Mouse (Mus musculus): ENCODE data around the gene Map3k7. TPM values are rescaled to one million over a fixed set of nuclear protein-coding genes. Genes with fewer than 3 reads are reported as not detected.

The Map3k7 gene
- 28.8 and 30.1 TPM in 2 replicates for polyA plus RNA-seq (2015; fragmentation: Nextera tagmentation; extraction: Ambion mirVana)

DNA sequence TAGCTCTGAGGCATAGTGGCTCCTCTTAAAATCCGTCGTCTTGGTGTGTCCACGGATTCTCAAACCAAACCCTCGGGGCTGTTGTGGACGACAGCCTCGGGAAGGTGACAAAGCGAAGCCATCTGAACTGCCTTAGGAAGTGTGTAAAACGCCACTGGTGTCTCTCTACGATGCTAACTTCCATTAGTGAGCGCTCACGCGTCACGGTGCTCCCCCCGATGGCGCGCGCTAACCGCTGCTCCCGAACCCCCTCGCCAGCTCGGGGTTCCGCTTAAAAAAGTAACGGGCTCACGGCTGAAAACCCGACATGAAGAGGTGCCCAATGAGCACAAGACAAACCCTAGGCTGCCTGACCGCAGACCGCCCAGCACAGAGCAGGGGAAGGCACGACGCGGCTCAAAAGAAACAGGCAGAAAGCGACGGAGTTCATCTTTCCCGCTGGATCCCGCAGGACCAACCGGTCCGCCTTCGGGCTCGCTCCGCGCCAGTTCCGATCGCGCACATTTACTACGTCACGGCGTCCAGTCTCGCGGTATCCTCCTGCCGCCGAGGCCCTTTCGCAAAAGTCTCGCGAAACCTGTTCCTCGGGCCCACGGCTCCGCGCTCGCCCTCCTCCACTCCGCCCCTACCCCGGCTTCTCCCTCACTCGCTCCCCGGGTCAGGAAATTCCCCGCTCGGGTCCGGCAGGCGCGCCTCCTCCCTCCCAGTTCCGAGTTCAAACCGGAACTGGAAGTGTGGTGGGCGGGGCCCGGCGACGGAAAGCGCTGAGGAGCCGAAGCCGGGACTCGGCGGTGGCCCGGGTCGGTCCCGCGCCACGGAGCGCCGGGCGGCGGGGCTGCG lies at the start of gene Map3k7:
Gene Map3k7, plus strand, starts transcription at position 744 of the 840 bp plus-strand sequence.
- peak; percentile 95 for ATAC-seq (ENCODE audit: insufficient number of reproducible peaks, low FRiP score, low TSS enrichment, low read depth)
- peak within 1 kb of the TSS; percentile 88 for H3K4me2 ChIP-seq (replicated peaks)
- H3K9ac ChIP-seq = peak within 1 kb of the TSS; percentile 78
- H3K4me1 ChIP-seq = peaks cover 16% of the 10 kb centered on the region
- H3K9me3 ChIP-seq (replicated peaks) = no peaks in the 10 kb centered on the region
- peak within 1 kb of the TSS; percentile 99 for H3K27ac ChIP-seq (replicated peaks)
- no peaks in the 10 kb centered on the region for H3K36me3 ChIP-seq
- peak within 1 kb of the TSS; percentile 89 for H3K4me3 ChIP-seq (replicated peaks)
- no peaks in the 10 kb centered on the region for H3K27me3 ChIP-seq
- WGBS = under 1% methylated on average over 88 of the region's 88 CpGs

DNA sequence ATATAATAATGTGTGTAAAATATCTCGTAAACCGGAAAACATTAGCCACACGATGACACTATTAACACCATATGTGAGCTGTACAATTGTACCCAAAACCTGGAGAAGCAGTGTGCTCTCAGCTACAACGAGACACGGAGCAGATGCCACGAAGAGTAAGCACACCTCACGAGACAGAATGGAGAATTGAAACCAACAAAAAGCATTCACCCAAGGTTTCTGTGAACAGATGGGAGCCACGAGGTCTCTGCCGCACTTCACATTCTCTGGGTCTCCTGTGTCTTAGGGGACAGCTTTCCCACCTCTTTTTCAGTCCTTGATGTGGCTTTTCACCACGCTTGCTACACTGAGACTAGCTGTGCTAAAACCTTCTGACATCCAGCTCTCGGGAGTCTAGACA lies 48.8 kb upstream of the Map3k7 start:
- 0 out of 2 replicates have a peak, but pooled peaks cover 3% of the 10 kb centered on the region for H3K4me1 ChIP-seq
- H3K4me3 ChIP-seq (replicated peaks) = no peak overlapping the region
- H3K36me3 ChIP-seq = no peaks in the 10 kb centered on the region
- 45% methylated on average over 11 of the region's 11 CpGs for WGBS
- no peaks in the 10 kb centered on the region for H3K27me3 ChIP-seq
- ATAC-seq (ENCODE audit: insufficient number of reproducible peaks, low FRiP score, low TSS enrichment, low read depth) = no peak
- no peak overlapping the region for H3K4me2 ChIP-seq (replicated peaks)
- H3K27ac ChIP-seq (replicated peaks) = no peak overlapping the region
- H3K9ac ChIP-seq = no peak overlapping the region
- no peaks in the 10 kb centered on the region for H3K9me3 ChIP-seq (replicated peaks)

- WGBS = 88% methylated on average over 5 of the region's 5 CpGs
- H3K4me2 ChIP-seq (replicated peaks) = no peak overlapping the region
- H3K27me3 ChIP-seq = peaks cover 3% of the 10 kb centered on the region; the same call in 1 of the 2 replicates
- H3K9me3 ChIP-seq (replicated peaks) = no peaks in the 10 kb centered on the region
- H3K4me3 ChIP-seq (replicated peaks) = no peak overlapping the region
- no peaks in the 10 kb centered on the region for H3K36me3 ChIP-seq
- H3K9ac ChIP-seq = no peak overlapping the region
- no peak for ATAC-seq (ENCODE audit: insufficient number of reproducible peaks, low FRiP score, low TSS enrichment, low read depth)
- 0 out of 2 replicates have a peak, but pooled peaks cover 3% of the 10 kb centered on the region for H3K4me1 ChIP-seq
- H3K27ac ChIP-seq (replicated peaks) = no peak overlapping the region
Observed at GRCm38 (mm10) chr4:31918717-31919116, 45.2 kb upstream of the Map3k7 start.

DNA sequence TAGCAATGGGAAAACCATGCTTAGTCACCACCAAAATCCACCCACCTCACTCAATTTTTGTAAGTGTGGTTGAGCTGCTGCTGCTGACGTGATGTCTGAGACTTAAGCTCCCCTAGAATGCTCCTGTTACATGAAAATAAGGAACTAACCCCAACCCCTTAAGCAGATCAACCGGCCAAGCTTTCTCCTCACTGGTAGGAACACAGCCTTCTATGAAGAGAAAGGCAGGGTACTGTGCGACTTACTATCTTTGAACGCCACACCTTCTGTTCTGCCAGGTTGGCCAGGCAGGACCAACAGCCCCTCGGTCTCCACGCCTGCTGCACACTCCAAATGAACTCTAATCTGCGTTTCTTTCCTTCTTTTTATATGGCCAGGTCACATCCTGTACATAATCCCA lies 41.7 kb upstream of the Map3k7 start:
- Histone ChIP-seq H3K36me3 (no peaks in the 10 kb centered on the region), H3K27me3 (peaks cover 3% of the 10 kb centered on the region; the same call in 1 of the 2 replicates), H3K4me3 (replicated peaks) (no peak overlapping the region), H3K9me3 (replicated peaks) (no peaks in the 10 kb centered on the region), H3K27ac (replicated peaks) (no peak overlapping the region), H3K4me1 (no peaks in the 10 kb centered on the region), H3K4me2 (replicated peaks) (no peak overlapping the region), H3K9ac (no peak overlapping the region)
- no peak for ATAC-seq (ENCODE audit: insufficient number of reproducible peaks, low FRiP score, low TSS enrichment, low read depth)
- WGBS = 61% methylated on average over 7 of the region's 7 CpGs

- H3K4me3 ChIP-seq (replicated peaks) = no peak overlapping the region
- no peak overlapping the region for H3K9ac ChIP-seq
- no peak overlapping the region for H3K4me2 ChIP-seq (replicated peaks)
- H3K9me3 ChIP-seq (replicated peaks) = no peaks in the 10 kb centered on the region
- H3K4me1 ChIP-seq = no peaks in the 10 kb centered on the region
- H3K36me3 ChIP-seq = no peaks in the 10 kb centered on the region
- H3K27ac ChIP-seq (replicated peaks) = no peak overlapping the region
- H3K27me3 ChIP-seq = peaks cover 3% of the 10 kb centered on the region; the same call in 1 of the 2 replicates
- ATAC-seq (ENCODE audit: insufficient number of reproducible peaks, low FRiP score, low TSS enrichment, low read depth) = no peak
- 42% methylated on average over 8 of the region's 8 CpGs for WGBS
Observed at GRCm38 (mm10) chr4:31923437-31923836, 40.5 kb upstream of the Map3k7 start.

- WGBS = 42% methylated on average over 14 of the region's 14 CpGs
- Histone ChIP-seq H3K36me3 (no peaks in the 10 kb centered on the region), H3K27me3 (peaks cover 3% of the 10 kb centered on the region; the same call in 1 of the 2 replicates), H3K4me2 (replicated peaks) (no peak overlapping the region), H3K4me3 (replicated peaks) (no peak overlapping the region), H3K27ac (replicated peaks) (no peak overlapping the region), H3K9me3 (replicated peaks) (no peaks in the 10 kb centered on the region), H3K9ac (no peak overlapping the region), H3K4me1 (no peaks in the 10 kb centered on the region)
- ATAC-seq (ENCODE audit: insufficient number of reproducible peaks, low FRiP score, low TSS enrichment, low read depth) = no peak
Observed at GRCm38 (mm10) chr4:31924301-31925185, 39.4 kb upstream of the Map3k7 start.

- ATAC-seq (ENCODE audit: insufficient number of reproducible peaks, low FRiP score, low TSS enrichment, low read depth) = no peak
- Histone ChIP-seq H3K9me3 (replicated peaks) (no peaks in the 10 kb centered on the region), H3K36me3 (no peaks in the 10 kb centered on the region), H3K4me3 (replicated peaks) (no peak overlapping the region), H3K4me1 (peaks cover 14% of the 10 kb centered on the region), H3K27me3 (peaks cover 2% of the 10 kb centered on the region; the same call in 1 of the 2 replicates), H3K4me2 (replicated peaks) (no peak overlapping the region), H3K27ac (replicated peaks) (no peak overlapping the region), H3K9ac (no peak overlapping the region)
- 38% methylated on average over 3 of the region's 3 CpGs for WGBS
Observed at GRCm38 (mm10) chr4:31933171-31933570, 30.7 kb upstream of the Map3k7 start.

DNA sequence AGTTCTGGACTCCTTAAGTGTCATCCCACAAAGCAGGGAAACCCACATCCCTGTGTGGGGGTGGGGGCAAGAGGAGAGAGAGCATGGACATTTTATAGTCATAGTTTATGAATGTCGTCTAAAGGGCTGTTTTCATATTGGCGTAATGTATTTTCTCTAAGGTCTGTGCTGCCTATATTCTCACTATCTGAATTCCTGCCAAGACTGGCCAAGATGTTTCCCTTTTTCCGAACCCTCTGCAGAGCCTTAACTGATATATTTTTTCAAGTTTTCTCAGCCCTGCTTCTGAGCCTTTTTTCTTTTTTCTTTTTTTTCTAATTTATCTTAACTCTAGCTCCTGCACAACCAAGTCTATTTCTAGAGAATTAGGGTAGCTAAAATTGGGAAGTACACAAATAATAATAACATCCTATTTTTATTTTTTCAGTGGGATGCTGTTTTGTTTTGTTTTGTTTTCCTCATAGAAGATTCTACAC lies 28.0 kb upstream of the Map3k7 start:
- H3K36me3 ChIP-seq = no peaks in the 10 kb centered on the region
- H3K27me3 ChIP-seq = peaks cover 2% of the 10 kb centered on the region; the same call in 1 of the 2 replicates
- WGBS = 53% methylated on average over 3 of the region's 3 CpGs
- H3K4me2 ChIP-seq (replicated peaks) = no peak overlapping the region
- no peak overlapping the region for H3K9ac ChIP-seq
- no peak overlapping the region for H3K4me3 ChIP-seq (replicated peaks)
- ATAC-seq (ENCODE audit: insufficient number of reproducible peaks, low FRiP score, low TSS enrichment, low read depth) = no peak
- H3K27ac ChIP-seq (replicated peaks) = no peak overlapping the region
- peaks cover 14% of the 10 kb centered on the region for H3K4me1 ChIP-seq
- no peaks in the 10 kb centered on the region for H3K9me3 ChIP-seq (replicated peaks)

DNA sequence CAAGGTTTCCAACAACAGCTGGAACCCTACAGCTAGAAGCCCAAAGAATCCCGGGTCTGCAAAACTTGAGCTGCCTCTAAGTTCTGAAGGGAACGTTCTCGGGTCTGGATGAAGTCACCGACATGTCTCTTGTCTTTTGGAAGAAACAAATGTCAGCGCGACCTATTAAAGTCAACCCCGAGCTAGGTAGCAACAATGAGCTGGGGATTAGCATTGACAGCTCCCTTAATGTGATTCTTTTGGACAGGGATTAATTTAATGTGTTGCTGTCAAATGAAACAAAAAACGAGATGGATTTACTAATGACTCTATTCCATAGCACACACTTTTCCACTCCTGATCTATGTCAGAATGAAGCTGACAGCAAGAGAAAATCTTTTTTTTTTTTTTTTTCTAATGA lies 27.5 kb upstream of the Map3k7 start:
- Histone ChIP-seq H3K27ac (replicated peaks) (no peak overlapping the region), H3K36me3 (no peaks in the 10 kb centered on the region), H3K9ac (no peak overlapping the region), H3K27me3 (peaks cover 2% of the 10 kb centered on the region; the same call in 1 of the 2 replicates), H3K4me2 (replicated peaks) (peak overlapping the region; percentile 89; the same call in 1 of the 2 replicates), H3K4me1 (peaks cover 14% of the 10 kb centered on the region), H3K9me3 (replicated peaks) (no peaks in the 10 kb centered on the region), H3K4me3 (replicated peaks) (no peak overlapping the region)
- WGBS = 17% methylated on average over 8 of the region's 8 CpGs
- ATAC-seq (ENCODE audit: insufficient number of reproducible peaks, low FRiP score, low TSS enrichment, low read depth) = no peak

GRCm38 (mm10) chr4:31936911-31937375 lies 27.0 kb upstream of the Map3k7 start:
- Histone ChIP-seq H3K4me2 (replicated peaks) (peak overlapping the region; percentile 89), H3K9ac (no peak overlapping the region)
- WGBS = 13% methylated on average over 15 of the region's 15 CpGs

More at GRCm38 (mm10) chr4:31936911-31937375, 27.0 kb upstream of the Map3k7 start:
- peaks cover 2% of the 10 kb centered on the region; the same call in 1 of the 2 replicates for H3K27me3 ChIP-seq
- H3K9me3 ChIP-seq (replicated peaks) = no peaks in the 10 kb centered on the region
- peak overlapping the region; percentile 45 for H3K4me3 ChIP-seq (replicated peaks)
- ATAC-seq (ENCODE audit: insufficient number of reproducible peaks, low FRiP score, low TSS enrichment, low read depth) = 0 out of 2 replicates have a peak, but pooled peaks have one; percentile 15
- H3K27ac ChIP-seq (replicated peaks) = no peak overlapping the region
- H3K4me1 ChIP-seq = peaks cover 14% of the 10 kb centered on the region
- no peaks in the 10 kb centered on the region for H3K36me3 ChIP-seq
